Mouse (Mus musculus): ENCODE results near the gene Tex14.

Tex14 gene

GRCm38 (mm10) chr11:87573751-87574150 is 168.9 kb downstream of the Tex14 start:
- DNase-seq, result no peak

- no peak for DNase-seq
Observed at GRCm38 (mm10) chr11:87574520-87575180, 169.8 kb downstream of the Tex14 start.

GRCm38 (mm10) chr11:87577601-87578248 is 172.9 kb downstream of the Tex14 start:
- DNase-seq, result no peak

GRCm38 (mm10) chr11:87578249-87578962 is 173.5 kb downstream of the Tex14 start:
- DNase-seq, result peak; percentile 48 to 49

- DNase-seq, result no peak
Observed at GRCm38 (mm10) chr11:87578963-87579601, 174.2 kb downstream of the Tex14 start.

GRCm38 (mm10) chr11:87579713-87580112 is 174.8 kb downstream of the Tex14 start:
- DNase-seq, result no peak

- no peak for DNase-seq
Observed at GRCm38 (mm10) chr11:87580543-87581085, 175.7 kb downstream of the Tex14 start.

DNA sequence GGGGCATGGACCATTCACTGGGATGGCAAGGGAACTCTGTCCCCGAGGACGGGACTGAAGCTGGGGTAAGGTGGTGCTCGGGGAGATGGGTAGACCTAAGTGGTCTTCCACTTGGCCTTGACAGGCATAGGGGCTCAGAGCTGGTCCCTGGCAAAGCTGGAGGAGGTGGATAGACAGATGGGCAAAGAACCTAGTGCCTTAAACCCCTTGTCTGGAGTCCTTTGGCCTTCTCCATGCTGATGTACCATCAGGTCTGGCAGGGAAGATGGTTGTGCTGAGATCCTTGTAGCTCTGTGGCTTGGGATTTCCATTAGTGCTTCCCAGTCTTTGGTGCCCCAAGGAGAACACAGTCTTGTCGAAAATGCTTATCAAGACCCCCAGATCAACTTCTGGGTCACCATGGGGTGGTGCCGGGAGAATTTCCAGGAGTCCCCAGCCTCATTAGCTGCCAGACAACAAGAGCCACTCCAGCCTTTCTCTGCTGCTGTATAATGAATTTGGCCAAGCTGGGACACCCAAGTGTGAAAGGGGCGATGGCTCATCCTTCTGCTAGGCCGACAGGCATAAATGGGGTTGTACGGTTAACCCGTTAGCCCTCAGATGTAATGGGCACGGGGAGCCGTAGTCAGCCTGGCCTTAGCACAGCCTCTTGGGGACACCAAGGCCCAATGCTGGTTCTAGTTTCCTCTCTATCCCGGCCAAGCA is 176.4 kb downstream of the Tex14 start:
- DNase-seq, result no peak

DNA sequence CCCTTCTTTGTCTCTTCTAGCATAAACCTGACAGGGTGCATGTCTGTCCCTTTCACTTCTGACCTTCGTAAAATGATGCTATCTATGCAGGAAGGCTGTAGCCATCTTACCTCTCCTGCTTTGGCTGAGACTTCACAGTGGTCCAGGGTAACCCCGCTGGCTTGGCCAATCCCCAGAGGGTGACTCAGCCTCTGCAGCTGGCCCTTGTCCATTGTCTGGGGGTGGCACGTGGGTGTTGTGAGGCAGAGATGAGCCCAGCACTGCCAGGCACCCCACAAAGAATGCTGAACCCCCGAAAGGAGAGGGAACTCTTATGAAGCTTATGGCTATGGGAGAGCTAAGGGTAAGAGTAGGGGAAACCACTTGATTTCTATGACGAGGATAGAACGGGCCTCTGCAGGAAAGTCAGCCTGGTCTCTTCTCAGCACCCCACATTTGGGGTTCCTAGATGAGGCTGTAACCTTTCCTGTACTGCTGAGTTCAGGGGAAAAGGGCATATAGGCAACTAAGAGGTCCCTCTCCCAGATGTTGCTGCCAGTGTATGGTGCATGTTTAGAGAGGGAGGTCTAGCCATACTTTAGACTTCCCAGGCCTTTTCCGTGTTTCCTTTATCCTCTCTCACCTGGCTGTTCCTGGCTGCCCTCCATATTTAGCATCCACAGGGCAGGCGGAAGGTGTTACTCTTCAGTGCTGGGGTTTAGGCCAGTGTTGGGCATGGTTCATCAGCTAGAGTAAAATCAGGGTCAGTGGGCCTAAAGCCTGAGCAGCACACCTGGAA is 177.3 kb downstream of the Tex14 start:
- no peak for DNase-seq

DNA sequence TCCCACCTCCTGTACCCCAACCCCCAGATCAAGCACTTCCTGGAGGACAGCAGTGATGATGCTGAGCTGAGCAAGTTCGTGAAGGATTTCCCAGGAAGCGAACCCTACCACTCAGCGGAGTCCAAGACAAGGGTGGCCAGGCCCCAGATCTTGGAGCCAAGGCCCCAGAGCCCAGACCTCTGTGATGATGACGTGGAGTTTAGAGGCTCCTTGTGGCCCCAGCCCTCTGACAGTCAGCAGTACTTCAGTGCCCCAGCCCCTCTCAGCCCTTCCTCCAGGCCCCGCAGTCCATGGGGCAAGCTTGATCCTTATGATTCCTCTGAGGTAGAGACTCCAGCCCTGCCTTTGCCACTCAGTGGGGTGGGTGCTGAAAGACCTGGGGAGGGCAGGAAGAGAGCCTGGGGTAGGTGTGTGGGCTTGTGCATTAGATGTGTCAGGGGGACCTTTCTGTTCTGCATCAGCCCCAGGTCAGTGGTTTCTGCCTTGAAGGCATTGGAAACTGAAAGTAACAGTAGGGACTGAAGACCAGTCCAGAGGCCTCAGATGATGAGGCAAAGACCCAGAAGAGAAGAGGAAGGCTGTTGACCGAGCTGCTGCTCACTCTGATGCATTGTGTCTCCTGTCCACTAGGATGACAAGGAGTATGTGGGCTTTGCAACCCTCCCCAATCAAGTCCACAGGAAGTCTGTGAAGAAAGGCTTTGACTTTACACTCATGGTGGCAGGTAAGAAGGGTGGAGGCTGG is 178.6 kb downstream of the Tex14 start:
- DNase-seq, result no peak

DNA sequence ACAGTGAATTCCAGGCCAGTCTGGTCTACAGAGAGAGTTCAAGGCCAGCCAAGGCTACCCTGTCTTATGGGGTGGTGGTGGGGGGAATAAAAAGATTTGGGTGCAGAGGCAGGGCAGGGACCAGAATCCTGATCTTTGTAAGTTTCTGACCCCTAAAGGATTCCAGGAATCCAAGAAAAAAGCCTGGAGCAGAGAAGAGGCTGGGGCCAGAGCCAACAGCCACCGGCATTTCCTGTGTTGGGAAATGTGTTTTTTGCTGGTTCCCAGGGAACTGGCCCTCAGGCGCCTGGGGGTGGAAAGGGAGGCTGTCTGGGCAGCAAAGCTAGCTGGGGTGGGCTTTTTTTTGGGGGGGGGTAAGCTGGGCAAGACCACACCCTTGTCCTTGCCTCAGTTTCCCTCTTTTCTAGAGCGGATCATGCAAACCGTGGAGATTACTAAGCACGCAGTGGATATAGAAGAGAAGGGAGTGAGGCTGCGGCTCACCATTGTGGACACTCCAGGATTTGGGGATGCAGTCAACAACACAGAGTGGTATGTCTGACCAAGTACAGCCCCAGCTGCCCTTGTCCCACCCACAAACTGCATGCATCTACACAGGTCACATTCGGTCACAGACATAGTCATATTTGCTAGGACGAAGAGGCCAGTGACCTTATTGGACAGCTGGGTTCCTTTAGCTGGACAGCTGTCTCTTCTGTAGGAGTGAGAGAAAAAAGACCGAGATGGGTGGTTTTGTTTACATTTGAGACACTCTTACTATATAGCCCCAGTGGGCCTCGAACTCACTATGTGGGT is 180.0 kb downstream of the Tex14 start:
- no peak for DNase-seq

GRCm38 (mm10) chr11:87587211-87587874 is 182.5 kb downstream of the Tex14 start:
- DNase-seq, result no peak

- no peak for DNase-seq
Observed at GRCm38 (mm10) chr11:87589605-87590004, 184.7 kb downstream of the Tex14 start.

- DNase-seq, result peak; percentile 23 to 40
Observed at GRCm38 (mm10) chr11:87590841-87591525, 186.1 kb downstream of the Tex14 start.

DNA sequence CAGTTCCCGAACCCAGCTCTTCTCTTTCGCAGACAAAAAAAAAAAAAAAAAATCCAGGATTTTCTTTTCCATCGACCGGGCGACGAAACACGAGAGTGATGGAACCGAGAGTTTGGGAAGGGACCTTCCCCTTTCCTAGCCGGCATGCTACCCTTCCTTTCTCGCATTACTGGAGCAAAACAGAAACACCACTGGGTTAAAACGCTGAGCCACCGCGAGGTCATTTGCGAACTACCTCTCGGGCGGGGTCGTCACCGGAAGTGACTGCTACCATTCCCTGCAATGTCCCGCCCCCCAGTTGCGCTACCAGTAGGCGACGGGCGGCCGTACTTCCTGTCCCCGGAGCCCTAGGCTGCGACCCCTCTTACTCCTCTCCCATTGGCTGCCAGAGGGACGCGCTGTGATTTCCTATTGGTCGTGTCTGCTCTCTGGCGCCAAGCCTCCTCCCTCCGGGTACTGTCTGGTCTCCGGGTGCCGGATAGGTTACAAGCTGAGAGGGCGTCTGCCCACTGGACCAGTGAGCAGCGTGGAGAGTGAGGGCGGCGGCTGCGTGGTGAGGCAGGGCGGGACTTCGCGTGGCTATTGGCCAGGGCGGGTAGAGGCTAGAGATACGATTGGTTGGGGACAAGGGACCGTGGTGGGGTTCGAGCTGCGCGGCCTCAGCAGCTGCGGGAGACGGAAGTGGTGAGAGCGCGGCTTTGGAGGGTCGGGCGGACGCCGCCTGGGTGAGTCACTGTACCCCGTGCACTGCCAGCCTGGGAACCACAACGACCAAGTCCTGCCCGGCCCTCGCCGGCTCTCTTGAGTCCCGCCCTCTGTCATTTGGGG is 186.9 kb downstream of the Tex14 start, which contains the start of gene Mtmr4:
TSS of gene Mtmr4 (plus strand) at position 637 of the 828 bp plus-strand sequence.
- DNase-seq, result peak; percentile 100

- no peak for DNase-seq
Observed at GRCm38 (mm10) chr11:87592354-87592695, 187.5 kb downstream of the Tex14 start.

DNA sequence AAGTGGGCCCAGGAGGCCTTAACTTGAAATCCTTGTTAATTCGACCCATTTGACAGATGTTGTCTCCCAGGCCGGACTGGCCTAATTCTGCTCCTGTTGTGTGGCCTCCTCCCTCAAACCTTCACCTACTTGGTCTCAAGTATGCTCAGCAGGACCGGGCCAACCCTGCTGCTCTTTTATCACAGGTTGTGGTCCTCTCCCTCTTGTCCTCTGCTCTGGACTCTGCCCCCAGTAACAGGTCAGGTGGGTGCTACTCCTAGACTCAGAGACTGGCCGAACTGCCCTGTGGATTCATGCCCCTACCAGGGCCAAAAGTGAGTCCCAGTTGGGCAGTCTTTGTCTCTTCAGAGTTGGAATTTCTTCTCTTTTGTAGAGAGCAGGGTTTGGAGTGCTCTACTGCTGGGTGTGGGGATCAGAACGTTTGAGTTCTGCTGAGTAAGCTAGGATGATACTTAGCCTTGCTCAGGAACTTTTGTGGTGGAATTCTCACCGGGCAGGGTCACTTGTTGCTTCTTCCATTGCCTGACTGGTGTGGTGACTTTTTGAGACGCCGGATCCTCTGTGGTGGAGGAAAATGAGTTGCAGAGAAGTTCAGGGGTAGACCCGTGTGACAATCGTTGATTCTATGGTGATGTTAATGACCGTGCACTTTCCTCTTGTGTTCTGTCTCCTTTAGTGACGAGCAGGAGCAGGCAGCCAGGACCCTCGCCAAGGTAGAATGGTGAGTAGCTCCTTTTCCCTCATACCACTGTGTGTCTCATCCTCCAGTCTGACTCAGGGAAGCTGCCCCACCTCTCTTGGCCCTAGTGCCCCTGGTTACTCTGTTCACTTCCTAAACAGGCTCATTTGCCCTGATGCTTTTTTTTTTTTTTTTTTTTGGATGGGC is 188.1 kb downstream of the Tex14 start:
- no peak for DNase-seq

All from thymus, adult 18-20 months (tissue).